Mouse (Mus musculus) right cerebral cortex, adult 2 months (tissue): ENCODE results near the gene Fsd1l.

Source experiments
- DNase-seq, 2 experiments: peaks; one replicate each; pipeline ENCODE4 v3.0.0; 2021 to 2022; ENCODE audit warnings: low spot score in 2 of 2

Gene Fsd1l

DNA sequence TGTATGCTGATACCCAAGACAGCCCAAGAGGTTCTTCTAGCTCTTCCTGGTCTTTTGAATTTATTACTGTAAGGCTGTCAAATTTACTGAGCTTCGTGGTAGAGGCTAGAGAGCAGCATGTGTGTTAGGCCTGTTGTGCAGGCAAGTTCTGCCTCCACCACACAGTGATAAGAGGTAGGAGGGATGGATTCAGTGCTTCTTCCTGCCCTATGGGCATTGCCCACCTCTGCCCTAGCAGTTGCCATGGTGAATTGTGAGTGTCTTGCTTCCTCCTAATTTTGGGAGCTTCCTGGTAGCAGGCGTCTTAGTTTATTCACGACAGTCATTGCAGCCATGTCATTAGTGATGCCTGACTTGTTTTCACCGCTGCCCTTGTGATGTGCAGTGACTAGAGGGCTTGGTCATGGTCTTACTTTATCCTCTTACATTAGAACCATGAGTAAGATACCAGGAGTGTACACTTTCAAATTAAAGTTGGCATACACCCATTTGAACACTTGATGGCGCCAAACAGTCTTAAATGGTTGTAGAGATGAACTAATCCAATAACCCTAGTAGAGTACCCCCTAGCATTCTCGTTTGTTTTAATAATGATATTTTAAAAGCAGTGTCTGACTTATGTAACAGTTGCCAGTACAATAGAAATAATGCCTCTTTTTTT lies 107.8 kb downstream of the Fsd1l start:
- peak; percentile 68 to 74 for DNase-seq

DNA sequence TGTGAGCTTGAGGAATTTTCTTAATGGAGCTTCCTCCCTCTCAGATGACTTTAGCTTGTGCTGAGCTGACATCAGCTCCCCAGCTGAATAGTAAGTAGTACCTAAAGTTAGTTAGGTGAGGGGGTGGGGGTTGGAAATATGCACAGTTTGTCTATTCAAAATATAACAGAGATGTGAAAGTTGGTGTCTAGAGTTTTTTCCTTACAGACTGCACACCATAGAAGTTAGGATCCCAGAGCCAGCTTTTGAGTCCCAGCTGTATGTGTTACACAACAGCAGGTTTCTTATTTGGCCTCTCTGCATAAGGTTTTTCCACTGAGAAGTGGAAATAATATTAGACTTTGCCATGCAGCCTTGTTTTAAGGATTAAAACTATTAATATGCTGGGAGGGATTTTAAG lies 118.6 kb downstream of the Fsd1l start:
- DNase-seq: peak in 1 of 2 experiments; percentile 11

DNA sequence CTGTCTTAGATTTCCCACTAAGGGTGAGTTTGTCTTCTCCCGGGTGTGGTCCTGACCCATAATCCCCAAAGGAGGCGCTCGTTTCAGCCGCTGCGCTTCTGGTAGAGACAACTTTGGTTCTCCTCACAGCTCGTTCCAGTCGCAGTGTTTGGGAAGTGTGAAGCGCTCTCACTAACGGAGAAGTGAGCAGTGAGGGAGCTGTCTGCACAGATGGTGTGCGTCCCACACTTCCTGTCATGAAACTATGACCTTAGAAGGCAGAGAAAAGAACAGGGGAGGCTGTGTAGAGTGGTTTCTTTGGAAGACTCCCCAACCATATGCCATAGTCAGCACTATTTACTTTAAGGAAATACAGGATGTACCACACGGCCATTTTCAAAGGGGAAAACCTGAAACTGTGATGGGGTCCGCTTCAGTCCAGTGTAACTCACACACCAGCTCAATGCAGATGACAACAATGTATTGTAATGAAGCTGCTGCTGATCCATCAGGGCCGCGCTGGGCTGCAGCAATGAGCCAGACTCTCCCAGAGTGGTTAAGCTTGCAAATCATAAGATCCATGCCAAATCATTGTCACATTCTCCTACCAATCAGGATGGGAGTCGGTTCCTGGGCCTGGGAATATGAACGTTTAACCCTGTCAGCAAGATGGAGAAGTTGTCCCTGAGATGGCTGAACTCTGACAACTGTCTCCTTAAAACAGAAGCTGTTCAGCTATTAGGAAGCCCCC lies 119.3 kb downstream of the Fsd1l start:
- peak; percentile 67 to 72 for DNase-seq
